ENCODE assay signal across 34 mouse cellular contexts in the genomic region with DNA sequence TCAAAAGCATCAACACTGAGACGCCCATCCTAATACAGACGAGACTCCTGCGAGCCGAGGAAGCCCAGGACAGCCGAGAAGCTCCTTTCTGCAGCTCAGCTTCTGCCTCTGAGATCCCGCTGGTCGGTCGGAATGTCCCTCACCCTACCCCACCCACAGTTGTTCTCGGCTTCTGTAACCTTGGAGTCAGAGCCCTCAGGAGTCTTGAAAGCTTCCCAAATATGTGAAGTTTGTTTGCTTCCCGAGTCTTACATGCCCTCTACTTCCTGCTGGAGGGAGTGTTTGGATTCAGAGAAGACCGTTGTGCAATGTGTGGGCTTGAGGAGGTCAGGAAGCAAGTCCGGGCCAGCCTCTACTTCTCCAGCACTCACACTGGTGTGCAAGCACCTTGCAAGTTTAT. TPM values are rescaled to one million over a fixed set of nuclear protein-coding genes. Genes with fewer than 3 reads are reported as not detected.
DNase-seq lines count a peak whose midpoint lies in the region; ATAC-seq lines count a peak whose summit lies in the region.
"Had no signal": no experiment of that assay in that cellular context is flagged by ENCODE, and none has a peak within 500 bp of the region (broad histone marks: within the 10 kb centered on the region; RNA-seq: fewer than 3 reads in every experiment).

No protein-coding gene starts in this region.

- H3K36me3 ChIP-seq in lung, embryonic 16.5 days (ENCODE audit: control insufficient read depth, insufficient read depth, low read length): no peaks in the 10 kb centered on the region
- no peaks in the 10 kb centered on the region for H3K36me3 ChIP-seq in forebrain, embryonic 10.5 days (replicated peaks)
- H3K36me3 ChIP-seq: forebrain, embryonic 15.5 days; heart, embryonic 12.5 days; hindbrain, embryonic 10.5 days; intestine, embryonic 15.5 days; limb, embryonic 12.5 days; neural tube, embryonic 13.5 days; stomach, embryonic 15.5 days had no signal

- H3K4me3 ChIP-seq in lung, embryonic 16.5 days (ENCODE audit: low read length): 0 out of 2 replicates have a peak overlapping the region, but pooled peaks have one; percentile 9
- H3K4me3 ChIP-seq in forebrain, embryonic 10.5 days: no peak overlapping the region
- H3K4me3 ChIP-seq: forebrain, embryonic 15.5 days; heart, embryonic 12.5 days; hindbrain, embryonic 10.5 days; intestine, embryonic 15.5 days; limb, embryonic 12.5 days; myocyte; neural tube, embryonic 13.5 days; stomach, embryonic 15.5 days had no signal

- peaks cover 2% of the 10 kb centered on the region; the same call in 1 of the 2 replicates for H3K27me3 ChIP-seq in lung, embryonic 16.5 days (ENCODE audit: control insufficient read depth, insufficient read depth, low read depth, low read length)
- no peaks in the 10 kb centered on the region for H3K27me3 ChIP-seq in forebrain, embryonic 10.5 days (ENCODE audit: poor library complexity, severe bottlenecking)
- H3K27me3 ChIP-seq: forebrain, embryonic 15.5 days; intestine, embryonic 15.5 days; limb, embryonic 12.5 days; neural tube, embryonic 13.5 days; Patski; stomach, embryonic 15.5 days had no signal

- 0 out of 2 replicates have a peak, but pooled peaks cover 2% of the 10 kb centered on the region for H3K4me1 ChIP-seq in lung, embryonic 16.5 days (replicated peaks; ENCODE audit: control insufficient read depth, insufficient read depth, low read length)
- no peaks in the 10 kb centered on the region for H3K4me1 ChIP-seq in forebrain, embryonic 10.5 days
- H3K4me1 ChIP-seq: forebrain, embryonic 15.5 days; hindbrain, embryonic 10.5 days; intestine, embryonic 15.5 days; limb, embryonic 12.5 days; neural tube, embryonic 13.5 days; stomach, embryonic 15.5 days had no signal

- peak overlapping the region; percentile 2; the same call in 1 of the 2 replicates for H3K27ac ChIP-seq in lung, embryonic 16.5 days (ENCODE audit: low read length)
- no peak overlapping the region for H3K27ac ChIP-seq in forebrain, embryonic 10.5 days
- H3K27ac ChIP-seq: forebrain, embryonic 15.5 days; hindbrain, embryonic 10.5 days; intestine, embryonic 15.5 days; limb, embryonic 12.5 days; neural tube, embryonic 13.5 days; stomach, embryonic 15.5 days had no signal

- peak overlapping the region; percentile 26 for H3K4me2 ChIP-seq in lung, embryonic 16.5 days (ENCODE audit: low read depth, low read length)
- H3K4me2 ChIP-seq: forebrain, embryonic 15.5 days; heart, embryonic 12.5 days; intestine, embryonic 15.5 days; limb, embryonic 12.5 days; liver, embryonic 11.5 days; neural tube, embryonic 13.5 days; stomach, embryonic 15.5 days had no signal

- no peak overlapping the region for H3K9ac ChIP-seq in lung, embryonic 16.5 days (ENCODE audit: low read length)
- H3K9ac ChIP-seq: forebrain, embryonic 15.5 days; heart, embryonic 12.5 days; intestine, embryonic 15.5 days; limb, embryonic 12.5 days; liver, postnatal 0 days; neural tube, embryonic 13.5 days; stomach, embryonic 15.5 days had no signal

- peak; percentile 63 for DNase-seq in R1 (ENCODE audit: low read depth, low spot score)
- DNase-seq in fat pad, adult 2 months (ENCODE audit: extremely low read depth, low read depth, low spot score): peak; percentile 76
- peak; percentile 63 to 71 for DNase-seq in lung, postnatal 4 days
- DNase-seq in forebrain, embryonic 10.5 days (ENCODE audit: extremely low spot score, low spot score): no peak
- DNase-seq in Muller cell, postnatal 12 days (ENCODE audit: inconsistent ontology term): no peak
- DNase-seq in spleen, postnatal 36 days (ENCODE audit: low spot score in 2 of 2): no peak
- DNase-seq: adrenal gland, postnatal 14 days; cerebellum, adult 8-10 months; cerebellum, postnatal 36 days; gastrocnemius, postnatal 10 days; heart, adult 11 months; heart, postnatal 10 days; kidney, postnatal 4 days; liver, postnatal 0 days; right cerebral cortex, adult 18-20 months; right cerebral cortex, postnatal 4 days; thymus, adult 18-20 months; thymus, postnatal 36 days had no signal

- 29% methylated on average over 12 of the region's 12 CpGs for whole genome bisulfite sequencing in lung, embryonic 16.5 days
- 82% methylated on average over 12 of the region's 12 CpGs for WGBS in forebrain, embryonic 10.5 days

- ATAC-seq in lung, embryonic 16.5 days (ENCODE audit: low read depth): peak; percentile 96
- ATAC-seq: activated CD4-positive, CD25-positive, alpha-beta regulatory T cell, adult 4 months; forebrain, embryonic 15.5 days; hindbrain, embryonic 16.5 days; intestine, embryonic 15.5 days; liver, postnatal 0 days; midbrain, embryonic 16.5 days; Patski had no signal

- no peaks in the 10 kb centered on the region for H3K9me3 ChIP-seq in lung, embryonic 16.5 days (ENCODE audit: control insufficient read depth, low read length)
- no peaks in the 10 kb centered on the region for H3K9me3 ChIP-seq in forebrain, embryonic 10.5 days
- H3K9me3 ChIP-seq: forebrain, embryonic 15.5 days; heart, embryonic 12.5 days; hindbrain, embryonic 10.5 days; intestine, embryonic 15.5 days; limb, embryonic 12.5 days; neural tube, embryonic 13.5 days; stomach, embryonic 15.5 days had no signal

RNA-seq across cellular contexts. Expression of a gene that starts 24.3 kb away (rescaled TPM):
- 1.3 and 1.4 TPM in 2 replicates for polyA plus RNA-seq in lung, embryonic 16.5 days (2015; fragmentation: Nextera tagmentation; extraction: Ambion mirVana)
- polyA plus RNA-seq in forebrain, embryonic 10.5 days (2016; fragmentation: Nextera tagmentation; extraction: Ambion mirVana): 0.16 and 0.18 TPM in 2 replicates
- polyA plus RNA-seq: activated CD4-positive, CD25-positive, alpha-beta regulatory T cell, adult 4 months; intestine, embryonic 15.5 days; kidney, embryonic 14.5 days; liver, postnatal 0 days; myocyte; Patski had no signal

RNA-seq across cellular contexts. Expression of a gene that starts 33.2 kb away (rescaled TPM):
- 132 and 142 TPM in 2 replicates for polyA plus RNA-seq in lung, embryonic 16.5 days (2015; fragmentation: Nextera tagmentation; extraction: Ambion mirVana)
- polyA plus RNA-seq in forebrain, embryonic 10.5 days (2016; fragmentation: Nextera tagmentation; extraction: Ambion mirVana): 120 and 125 TPM in 2 replicates

RNA-seq across cellular contexts. Expression of a gene that starts 53.4 kb away (rescaled TPM):
- polyA plus RNA-seq in lung, embryonic 16.5 days (2015; fragmentation: Nextera tagmentation; extraction: Ambion mirVana): not detected in 2 replicates
- polyA plus RNA-seq in forebrain, embryonic 10.5 days (2016; fragmentation: Nextera tagmentation; extraction: Ambion mirVana): not detected in 2 replicates
- polyA plus RNA-seq: activated CD4-positive, CD25-positive, alpha-beta regulatory T cell, adult 4 months; embryonic facial prominence, embryonic 14.5 days; heart, embryonic 12.5 days; hindbrain, embryonic 10.5 days; hindbrain, embryonic 16.5 days; intestine, embryonic 15.5 days; limb, embryonic 12.5 days; liver, embryonic 11.5 days; liver, postnatal 0 days; midbrain, embryonic 16.5 days; myocyte; neural tube, embryonic 13.5 days; stomach, embryonic 15.5 days had no signal

Comparison
In these comparisons a context has a peak if more than half of its experiments do, and no peak if none do; other contexts are left out.
1. DNase-seq: peak in R1 (single experiment), fat pad, adult 2 months (single experiment) and lung, postnatal 4 days (2 of 2); none in forebrain, embryonic 10.5 days (single experiment), Muller cell, postnatal 12 days (single experiment) and spleen, postnatal 36 days (0 of 2).